Mouse (Mus musculus) cerebellum, adult 2 months (tissue): ENCODE data around the gene Leng1.

ENCODE experiments used
- CTCF ChIP-seq: fragments of 200-500 bp; IDR thresholded peaks from 2 replicates; pipeline ENCODE4 v1.5.1; 2011; ENCODE audit warnings: low read depth, mild to moderate bottlenecking, control low read depth, low read length, moderate library complexity, borderline replicate concordance; ENCODE audit not compliant: insufficient read depth
- POLR2A ChIP-seq: fragments of 200-500 bp; IDR thresholded peaks from 2 replicates; pipeline ENCODE4 v1.6.1; 2011; ENCODE audit warnings: low read length, control low read depth, borderline replicate concordance; ENCODE audit not compliant: insufficient read depth

DNA sequence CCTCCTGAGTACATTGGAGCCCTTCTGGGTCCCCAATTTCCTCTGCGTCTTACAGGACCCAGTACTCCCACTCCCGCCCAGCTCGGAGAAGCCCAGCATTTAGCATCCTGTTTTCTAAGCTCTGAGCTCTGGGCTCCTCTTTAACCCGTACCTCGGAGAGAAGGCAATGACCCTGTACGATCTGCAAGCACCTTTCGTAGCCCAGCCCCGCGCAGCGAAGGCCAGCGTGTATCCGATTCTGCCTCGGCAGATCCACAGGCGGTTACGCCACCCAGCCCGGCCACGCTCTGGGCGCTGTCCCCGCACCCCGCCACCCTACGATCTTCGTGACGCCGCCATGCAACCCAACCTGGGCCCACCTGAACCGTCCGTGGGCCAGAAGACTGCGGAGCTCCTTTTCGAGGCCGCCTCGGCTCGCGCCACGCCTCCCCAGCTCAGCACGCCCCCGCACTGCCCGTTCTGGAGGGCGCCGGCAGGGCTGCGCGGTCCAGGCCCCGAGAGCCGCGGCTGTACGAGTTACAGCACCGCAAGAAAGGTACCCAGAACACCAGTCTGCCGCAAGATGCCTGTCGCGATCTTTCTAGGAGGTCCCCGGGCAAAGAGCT, 26.8 kb upstream of the Leng1 start, which contains the start of gene Tsen34:
- TF ChIP-seq CTCF (no peak), POLR2A (no peak)
